Mouse (Mus musculus) embryonic fibroblast, embryonic 13.5 days (primary cell): ENCODE results near the gene Cep250.

Source experiments
- CTCF ChIP-seq: IDR thresholded peaks from 2 replicates; pipeline ENCODE4 v1.5.1; 2011; ENCODE audit warnings: mild to moderate bottlenecking, control low read depth, low read length, moderate library complexity, borderline replicate concordance; ENCODE audit not compliant: insufficient read depth
- POLR2A ChIP-seq: IDR thresholded peaks from 2 replicates; pipeline ENCODE4 v1.6.1; 2011; ENCODE audit warnings: low read depth, mild to moderate bottlenecking, control low read depth, low read length, moderate library complexity

DNA sequence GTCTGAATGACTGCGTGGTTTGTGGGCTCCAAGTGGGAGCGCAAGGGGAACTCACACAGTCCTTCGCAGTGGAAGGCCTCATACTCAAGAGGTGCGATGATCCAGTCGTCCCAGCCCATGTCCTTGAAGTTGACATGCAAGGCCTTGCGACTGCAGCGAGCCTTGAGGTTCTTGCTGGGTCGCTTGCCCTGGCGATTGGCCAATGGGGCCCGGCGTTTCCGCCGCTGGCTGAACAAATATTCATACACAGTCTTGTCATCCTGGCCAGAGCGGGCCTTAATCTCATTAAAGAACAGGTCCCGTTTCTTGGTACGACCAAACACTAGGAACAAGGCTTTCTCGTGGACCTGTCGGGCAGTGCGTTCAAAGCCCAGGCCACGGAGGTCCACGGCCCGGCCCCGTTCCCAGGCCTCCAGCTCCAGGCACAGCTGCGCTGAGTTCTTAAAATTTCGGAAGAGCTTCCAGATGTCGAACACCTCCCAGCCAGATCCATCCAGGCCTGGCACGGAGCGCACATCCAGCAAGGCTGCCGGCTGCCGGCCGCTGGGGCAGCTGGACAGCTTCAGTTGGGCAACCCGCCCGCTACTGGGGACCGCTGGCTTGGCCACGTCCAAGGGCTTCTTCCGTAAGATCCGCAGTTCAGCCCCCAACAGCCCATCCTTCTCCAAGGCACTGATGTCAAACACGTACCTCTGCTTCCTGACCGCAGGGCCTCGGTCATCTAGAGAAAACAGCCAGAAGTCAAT, 14.4 kb upstream of the Cep250 start:
- TF ChIP-seq CTCF (no peak), POLR2A (no peak)
